Mouse (Mus musculus): ENCODE results near the gene Hoxa11.

Hoxa11 gene

GRCm38 (mm10) chr6:52232984-52233545 is 12.5 kb downstream of the Hoxa11 start:
- DNase-seq (ENCODE audit: low spot score in 2 of 2), result no peak

GRCm38 (mm10) chr6:52232568-52232965 is 13.0 kb downstream of the Hoxa11 start:
- no peak for DNase-seq (ENCODE audit: low spot score in 2 of 2)

DNA sequence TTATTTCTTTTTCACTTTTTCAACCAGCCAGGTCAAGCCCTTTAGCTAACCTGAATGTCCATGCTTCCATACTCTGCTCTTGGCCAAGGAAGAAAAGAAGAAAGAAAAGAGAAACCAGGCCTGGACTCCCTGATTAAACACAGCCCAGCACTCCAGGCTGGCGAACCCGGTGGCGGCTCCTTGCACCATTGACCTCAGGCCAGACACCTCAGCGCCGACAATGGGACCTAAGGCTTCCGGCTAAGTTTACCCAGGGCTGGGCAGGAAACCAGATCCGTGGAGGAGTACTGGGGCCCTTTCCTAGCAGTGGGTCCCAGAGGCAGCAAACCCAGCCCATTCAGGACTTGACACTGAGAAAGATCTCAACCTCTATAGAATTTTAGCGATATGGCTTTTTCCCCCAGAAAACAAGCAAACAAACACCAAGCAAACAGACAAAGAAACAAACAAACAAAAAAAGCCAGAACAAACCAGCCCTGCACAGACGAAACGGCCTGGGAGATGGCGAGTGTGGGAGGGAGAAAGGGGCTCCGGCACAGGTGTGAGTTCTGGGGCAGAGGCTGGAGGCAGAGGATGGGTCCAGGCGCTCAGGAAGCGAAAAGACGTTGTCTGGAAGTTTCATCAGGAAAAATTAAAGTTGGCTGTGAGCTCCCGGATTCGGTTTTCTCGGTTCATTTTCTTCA is 13.6 kb downstream of the Hoxa11 start:
- no peak for DNase-seq (ENCODE audit: low spot score in 2 of 2)

DNA sequence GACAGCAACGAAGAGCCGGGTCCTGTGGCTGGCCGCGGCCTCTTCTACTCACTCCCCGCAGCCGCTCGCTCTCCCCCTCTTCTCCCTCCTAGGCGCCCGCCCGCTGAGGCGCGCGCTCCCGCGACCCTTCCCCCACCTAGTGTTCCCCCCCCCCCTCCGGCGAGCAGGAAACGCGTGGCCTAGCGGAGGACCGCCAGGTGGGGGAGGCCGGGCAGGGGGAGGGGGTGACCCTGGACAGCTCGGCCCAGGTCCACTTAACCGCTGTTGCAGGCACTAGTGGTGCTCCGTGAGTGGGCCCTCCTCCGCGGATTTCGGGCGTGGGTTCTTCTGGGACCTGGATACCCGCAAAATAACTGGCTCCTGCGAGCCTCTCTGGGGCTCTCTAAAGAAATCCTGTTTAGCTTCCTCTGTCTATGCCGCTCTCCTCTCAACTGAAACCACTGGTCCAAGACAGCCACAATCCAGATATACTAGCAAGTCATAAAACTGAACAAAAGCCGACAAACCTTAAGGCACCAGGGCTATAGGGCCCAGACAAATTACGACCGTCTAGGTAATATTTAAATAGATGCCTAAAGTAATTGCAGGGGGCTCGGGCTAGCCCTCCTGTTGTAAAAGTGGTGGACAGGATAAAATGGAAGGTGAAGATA is 15.0 kb downstream of the Hoxa11 start, which contains the start of gene Hoxa9:
Hoxa9 (minus strand) TSS at position 574 of the 650 bp plus-strand sequence.
- DNase-seq (ENCODE audit: low spot score in 2 of 2), result no peak

GRCm38 (mm10) chr6:52229558-52230416 is 15.8 kb downstream of the Hoxa11 start:
- DNase-seq (ENCODE audit: low spot score in 2 of 2), result no peak

GRCm38 (mm10) chr6:52228475-52229465 is 16.8 kb downstream of the Hoxa11 start:
- DNase-seq (ENCODE audit: low spot score in 2 of 2), result no peak

- no peak for DNase-seq (ENCODE audit: low spot score in 2 of 2)
Observed at GRCm38 (mm10) chr6:52227470-52228222, 18.0 kb downstream of the Hoxa11 start.

- no peak for DNase-seq (ENCODE audit: low spot score in 2 of 2)
Observed at GRCm38 (mm10) chr6:52226569-52227257, 18.9 kb downstream of the Hoxa11 start.

GRCm38 (mm10) chr6:52225612-52226568 is 19.7 kb downstream of the Hoxa11 start:
- no peak for DNase-seq (ENCODE audit: low spot score in 2 of 2)

GRCm38 (mm10) chr6:52224895-52225611 is 20.6 kb downstream of the Hoxa11 start:
- DNase-seq (ENCODE audit: low spot score in 2 of 2), result no peak

GRCm38 (mm10) chr6:52223939-52224760 is 21.5 kb downstream of the Hoxa11 start:
- DNase-seq (ENCODE audit: low spot score in 2 of 2), result no peak

DNA sequence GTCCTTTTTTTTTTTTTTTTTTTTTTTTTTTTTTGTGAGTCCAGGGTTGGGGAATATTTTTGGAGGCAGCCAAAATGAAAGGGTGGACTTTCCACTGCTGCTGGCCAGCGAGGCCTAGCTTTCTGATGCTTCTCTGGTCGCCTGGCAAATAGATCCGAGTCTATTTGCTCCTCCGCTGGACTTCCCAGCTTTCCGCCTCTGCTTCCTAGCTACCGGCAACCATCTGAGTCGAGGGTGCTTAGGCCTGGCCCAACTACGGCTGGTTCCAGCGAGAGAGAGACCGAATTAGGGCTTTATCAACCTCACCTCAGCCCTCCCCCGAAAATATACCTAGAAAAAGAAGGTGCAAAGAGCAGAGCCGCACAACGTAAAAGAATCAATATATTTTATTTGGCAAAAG is 22.9 kb downstream of the Hoxa11 start:
- DNase-seq (ENCODE audit: low spot score in 2 of 2), result no peak

GRCm38 (mm10) chr6:52221993-52222685 is 23.5 kb downstream of the Hoxa11 start:
- DNase-seq (ENCODE audit: low spot score in 2 of 2), result no peak

DNA sequence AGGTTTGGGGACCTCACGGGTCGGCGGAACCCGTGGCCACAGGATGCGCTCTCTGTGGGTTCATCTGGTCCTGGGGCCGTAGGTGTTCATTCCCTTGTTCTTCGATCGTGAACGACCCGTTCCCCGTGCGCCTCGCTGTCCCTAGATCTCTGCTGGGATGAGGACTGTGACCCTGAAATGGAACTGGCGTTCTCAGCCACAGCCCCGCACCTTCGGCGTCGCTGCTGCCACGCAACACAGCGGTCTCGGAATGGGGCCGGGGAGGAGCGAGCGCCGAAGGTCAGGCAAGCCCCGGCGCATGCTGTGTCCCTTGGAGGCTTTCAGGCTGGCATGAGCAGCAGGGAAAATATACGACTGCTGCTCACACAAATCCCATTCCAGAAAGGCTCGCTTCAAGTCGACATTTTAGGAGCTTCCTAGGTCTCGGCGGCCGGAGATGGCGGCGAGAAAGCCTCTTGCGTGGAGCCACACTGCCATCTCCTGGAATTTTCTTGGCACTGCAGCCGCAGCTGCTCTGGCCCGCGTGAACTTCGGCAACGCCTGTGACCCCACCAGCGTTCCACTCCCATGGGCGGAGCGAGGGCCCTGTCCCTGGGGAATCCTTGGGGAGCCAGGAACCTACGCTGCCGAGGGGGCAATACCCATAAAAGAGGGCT is 24.1 kb downstream of the Hoxa11 start, which contains the start of gene Hoxa7:
Hoxa7 (minus strand) TSS at position 518 of the 656 bp plus-strand sequence.
- peak; percentile 80 to 85 for DNase-seq (ENCODE audit: low spot score in 2 of 2)

- no peak for DNase-seq (ENCODE audit: low spot score in 2 of 2)
Observed at GRCm38 (mm10) chr6:52220865-52221310, 24.7 kb downstream of the Hoxa11 start.
